Mouse (Mus musculus): ENCODE data around the gene Gltpd2. TPM values are rescaled to one million over a fixed set of nuclear protein-coding genes. Genes with fewer than 3 reads are reported as not detected.
"Not testable (repeated sequence)": the region's sequence is repeated elsewhere in the genome, so short reads cannot be mapped to it uniquely, and the experiment has no call there.

Gene Gltpd2
- total RNA-seq, 2 experiments from 2014 or later, result not detected

GRCm38 (mm10) chr11:70514288-70514687, 4.7 kb upstream of the Gltpd2 start, which contains the start of gene Vmo1:
Gene Vmo1 (minus strand): TSS chr11:70514616.
- intact Hi-C loops (cut with DNase I), result loop anchor here (2.0 kb wide), 1 partner anchor 243 kb away; no protein-coding TSS in a partner anchor
- no peak for DNase-seq

GRCm38 (mm10) chr11:70516352-70516751, 2.6 kb upstream of the Gltpd2 start:
- intact Hi-C loops (cut with DNase I), result loop anchor here (1.0 kb wide), 1 partner anchor 89 kb away; no protein-coding TSS in a partner anchor
- DNase-seq, result peak; percentile 23 to 40

- DNase-seq, result no peak
- intact Hi-C loops (cut with DNase I), result no loop called here
Observed at GRCm38 (mm10) chr11:70518436-70518835, 560 bp upstream of the Gltpd2 start.

- intact Hi-C loops (cut with DNase I), result loop anchor here (2.0 kb wide), 1 partner anchor 43 kb away; the partner anchor contains the start of gene Mink1
- peak; percentile 51 to 74 for DNase-seq
Observed at GRCm38 (mm10) chr11:70520178-70520769, 1.3 kb downstream of the Gltpd2 start.

GRCm38 (mm10) chr11:70523306-70523989, 4.5 kb downstream of the Gltpd2 start:
- intact Hi-C loops (cut with DNase I); DNase-seq: not testable (repeated sequence)

GRCm38 (mm10) chr11:70524782-70525181, 5.8 kb downstream of the Gltpd2 start:
- intact Hi-C loops (cut with DNase I), result no loop called here
- DNase-seq, result no peak

GRCm38 (mm10) chr11:70525184-70525678, 6.2 kb downstream of the Gltpd2 start, which contains the start of gene Psmb6:
Gene Psmb6 (plus strand): TSS chr11:70525367.
- peak; percentile 87 to 88 for DNase-seq
- intact Hi-C loops (cut with DNase I), result no loop called here

- no peak for DNase-seq
Observed at GRCm38 (mm10) chr11:70525726-70526125, 6.7 kb downstream of the Gltpd2 start.

GRCm38 (mm10) chr11:70526211-70526610, 7.2 kb downstream of the Gltpd2 start:
- intact Hi-C loops (cut with DNase I), result no loop called here

More at GRCm38 (mm10) chr11:70525726-70526125, 6.7 kb downstream of the Gltpd2 start:
- intact Hi-C loops (cut with DNase I), result no loop called here

GRCm38 (mm10) chr11:70528610-70529009, 9.6 kb downstream of the Gltpd2 start:
- intact Hi-C loops (cut with DNase I), result no loop called here

More at GRCm38 (mm10) chr11:70526211-70526610, 7.2 kb downstream of the Gltpd2 start:
- no peak for DNase-seq

GRCm38 (mm10) chr11:70531065-70531464, 12.1 kb downstream of the Gltpd2 start:
- intact Hi-C loops (cut with DNase I); DNase-seq: not testable (repeated sequence)

More at GRCm38 (mm10) chr11:70528610-70529009, 9.6 kb downstream of the Gltpd2 start:
- no peak for DNase-seq

GRCm38 (mm10) chr11:70532839-70533238, 13.8 kb downstream of the Gltpd2 start, which contains the start of gene Gm40193:
Gene Gm40193 (minus strand): TSS chr11:70532939.
- intact Hi-C loops (cut with DNase I), result no loop called here
- DNase-seq, result no peak

- intact Hi-C loops (cut with DNase I), result no loop called here
- no peak for DNase-seq
Observed at GRCm38 (mm10) chr11:70539423-70539822, 20.4 kb downstream of the Gltpd2 start.

GRCm38 (mm10) chr11:70539877-70540587, 21.0 kb downstream of the Gltpd2 start, which contains the start of gene Pld2:
Gene Pld2 (plus strand): TSS chr11:70540064.
- intact Hi-C loops (cut with DNase I), result loop anchor here (2.0 kb wide), 2 partner anchors 23 to 65 kb away; partner anchors contain the start of gene Mink1
- DNase-seq, result peak; percentile 86 to 89

GRCm38 (mm10) chr11:70540928-70541327, 21.9 kb downstream of the Gltpd2 start:
- intact Hi-C loops (cut with DNase I), result loop anchor here (2.0 kb wide), 2 partner anchors 22 to 64 kb away; partner anchors contain the start of gene Mink1
- DNase-seq, result no peak

GRCm38 (mm10) chr11:70541415-70541814, 22.4 kb downstream of the Gltpd2 start:
- intact Hi-C loops (cut with DNase I), result loop anchor here (2.0 kb wide), 2 partner anchors 21 to 63 kb away; partner anchors contain the start of gene Mink1
- DNase-seq, result no peak

- intact Hi-C loops (cut with DNase I), result no loop called here
- no peak for DNase-seq
Observed at GRCm38 (mm10) chr11:70544496-70544895, 25.5 kb downstream of the Gltpd2 start.

GRCm38 (mm10) chr11:70551526-70551925, 32.5 kb downstream of the Gltpd2 start:
- DNase-seq, result no peak
- intact Hi-C loops (cut with DNase I), result no loop called here

- intact Hi-C loops (cut with DNase I), result no loop called here
- DNase-seq, result no peak
Observed at GRCm38 (mm10) chr11:70553940-70554339, 34.9 kb downstream of the Gltpd2 start.

- DNase-seq, result no peak
- intact Hi-C loops (cut with DNase I), result no loop called here
Observed at GRCm38 (mm10) chr11:70557545-70557944, 38.5 kb downstream of the Gltpd2 start.

Measured in heart, postnatal 36 days (tissue).